Mouse (Mus musculus) spleen, adult 2 months (tissue): Measurements from ENCODE around the gene Carns1. TPM values are rescaled to one million over a fixed set of nuclear protein-coding genes. Genes with fewer than 3 reads are reported as not detected.

Source experiments
- DNase-seq, 2 experiments: peaks; one replicate each; pipeline versions ENCODE4 v3.0.0 to v3.0.0-alpha.2; 2012 to 2021; ENCODE audit warnings: low spot score in 2 of 2, low read depth in 1 of 2
- H3K27ac ChIP-seq: fragments of 200-500 bp; 2 replicates; pipeline ENCODE4 v1.5.1; 2012; ENCODE audit warnings: low read length, inconsistent platforms; ENCODE audit not compliant: insufficient read depth
- H3K27me3 ChIP-seq: fragments of 200-500 bp; 2 replicates; pipeline ENCODE4 v1.6.1; 2012; ENCODE audit warnings: mild to moderate bottlenecking, moderate library complexity, low read length, inconsistent platforms; ENCODE audit not compliant: control insufficient read depth, insufficient read depth
- H3K36me3 ChIP-seq: fragments of 200-500 bp; 2 replicates; pipeline ENCODE4 v1.6.1; 2012; ENCODE audit warnings: mild to moderate bottlenecking, low read length, inconsistent platforms; ENCODE audit not compliant: control insufficient read depth, insufficient read depth
- H3K4me1 ChIP-seq: fragments of 200-500 bp; 2 replicates; pipeline ENCODE4 v1.6.1; 2011; ENCODE audit warnings: inconsistent platforms; ENCODE audit not compliant: control insufficient read depth, insufficient read depth, insufficient read length
- H3K4me3 ChIP-seq: fragments of 200-500 bp; 2 replicates; pipeline ENCODE4 v1.5.1; 2011; ENCODE audit warnings: mild to moderate bottlenecking, inconsistent platforms; ENCODE audit not compliant: insufficient read depth, insufficient read length; ENCODE audit errors: extremely low read depth
- CTCF ChIP-seq: fragments of 200-500 bp; IDR thresholded peaks from 2 replicates; pipeline ENCODE4 v1.5.1; 2011; ENCODE audit warnings: mild to moderate bottlenecking, inconsistent platforms; ENCODE audit not compliant: insufficient read depth, insufficient read length, insufficient replicate concordance; ENCODE audit errors: extremely low read depth
- POLR2A ChIP-seq: fragments of 200-500 bp; IDR thresholded peaks from 2 replicates; pipeline ENCODE4 v1.6.1; 2011; ENCODE audit warnings: low read depth, low read length, inconsistent platforms
- WGBS: fragments of 180-500 bp; shearing (Covaris S2); methylation state at CpG from one replicate; pipeline ENCODE4 v1.1.7; 2018; 5-methylcytosine and 5-hydroxymethylcytosine counted together
- polyA plus RNA-seq: library from polyadenylated mRNA; depleted of rRNA; stranded (reverse); fragments of >200 nt; gene quantifications from 2 replicates; pipeline ENCODE4 v1.2.3, GENCODE M21; 2012

Carns1 gene
- polyA plus RNA-seq, 1 experiment = 52.0 TPM

GRCm38 (mm10) chr19:4190831-4191334 lies 15.6 kb upstream of the Carns1 start, which contains the start of gene Tbc1d10c:
Tbc1d10c (minus strand) TSS chr19:4191284.
- peaks cover 41% of the 10 kb centered on the region for H3K4me1 ChIP-seq
- peak within 1 kb of the TSS; percentile 89 for H3K4me3 ChIP-seq
- DNase-seq = peak; percentile 76 to 92
- TF ChIP-seq CTCF (no peak), POLR2A (peak; percentile 83)
- WGBS = under 1% methylated on average over 4 of the region's 4 CpGs
- H3K27ac ChIP-seq = peak within 1 kb of the TSS; percentile 98
- no peaks in the 10 kb centered on the region for H3K27me3 ChIP-seq
- H3K36me3 ChIP-seq = peaks cover 51% of the 10 kb centered on the region

GRCm38 (mm10) chr19:4189051-4189620 lies 13.9 kb upstream of the Carns1 start:
- Histone ChIP-seq H3K4me3 (peak overlapping the region; percentile 56), H3K27me3 (no peaks in the 10 kb centered on the region), H3K27ac (peak overlapping the region; percentile 98), H3K4me1 (peaks cover 52% of the 10 kb centered on the region), H3K36me3 (peaks cover 42% of the 10 kb centered on the region)
- DNase-seq = no peak
- WGBS = 16% methylated on average over 12 of the region's 12 CpGs
- TF ChIP-seq POLR2A (no peak), CTCF (no peak)

GRCm38 (mm10) chr19:4187303-4187702 lies 12.0 kb upstream of the Carns1 start:
- peak overlapping the region; percentile 94 for H3K27ac ChIP-seq
- peaks cover 55% of the 10 kb centered on the region for H3K4me1 ChIP-seq
- 12% methylated on average over 3 of the region's 3 CpGs for WGBS

GRCm38 (mm10) chr19:4184976-4185975 lies 10.0 kb upstream of the Carns1 start:
- Histone ChIP-seq H3K27me3 (no peaks in the 10 kb centered on the region), H3K4me3 (peak overlapping the region; percentile 12; the same call in 1 of the 2 replicates), H3K4me1 (peaks cover 59% of the 10 kb centered on the region), H3K36me3 (peaks cover 52% of the 10 kb centered on the region), H3K27ac (peak overlapping the region; percentile 94)
- WGBS = 9% methylated on average over 15 of the region's 15 CpGs
- DNase-seq = peak in 1 of 2 experiments; percentile 82
- no peak for TF ChIP-seq CTCF
- no peak; the same call in 1 of the 2 replicates for TF ChIP-seq POLR2A

More at GRCm38 (mm10) chr19:4187303-4187702, 12.0 kb upstream of the Carns1 start:
- H3K4me3 ChIP-seq = peak overlapping the region; percentile 43; the same call in 1 of the 2 replicates
- no peaks in the 10 kb centered on the region for H3K27me3 ChIP-seq
- no peak for DNase-seq
- TF ChIP-seq POLR2A = no peak
- TF ChIP-seq CTCF = no peak
- H3K36me3 ChIP-seq = peaks cover 45% of the 10 kb centered on the region

GRCm38 (mm10) chr19:4183689-4184088 lies 8.4 kb upstream of the Carns1 start:
- no peak overlapping the region for H3K4me3 ChIP-seq
- no peaks in the 10 kb centered on the region for H3K27me3 ChIP-seq
- H3K4me1 ChIP-seq = peaks cover 55% of the 10 kb centered on the region
- 82% methylated on average over 2 of the region's 2 CpGs for WGBS
- no peak for TF ChIP-seq CTCF
- TF ChIP-seq POLR2A = no peak
- peaks cover 47% of the 10 kb centered on the region for H3K36me3 ChIP-seq
- no peak for DNase-seq
- peak overlapping the region; percentile 94; the same call in 1 of the 2 replicates for H3K27ac ChIP-seq

- 35% methylated on average over 3 of the region's 3 CpGs for WGBS
- TF ChIP-seq POLR2A = no peak
- no peak for TF ChIP-seq CTCF
Measured at GRCm38 (mm10) chr19:4181892-4182291, 6.6 kb upstream of the Carns1 start.

More at GRCm38 (mm10) chr19:4181892-4182291, 6.6 kb upstream of the Carns1 start:
- Histone ChIP-seq H3K36me3 (peaks cover 39% of the 10 kb centered on the region), H3K4me1 (peaks cover 40% of the 10 kb centered on the region), H3K27ac (peak overlapping the region; percentile 50), H3K27me3 (no peaks in the 10 kb centered on the region), H3K4me3 (no peak overlapping the region)
- DNase-seq = peak; percentile 79 to 85
